Mouse (Mus musculus) brain, embryonic 14.5 days (tissue): ENCODE measurements around the gene Xaf1.

Experiments
- CTCF ChIP-seq: fragments of 200-500 bp; IDR thresholded peaks from 2 replicates; pipeline ENCODE4 v1.5.1; 2012; ENCODE audit warnings: inconsistent platforms, mild to moderate bottlenecking, moderate library complexity, borderline replicate concordance; ENCODE audit not compliant: insufficient read depth, insufficient read length; ENCODE audit errors: extremely low read depth
- POLR2A ChIP-seq: fragments of 200-500 bp; IDR thresholded peaks from 2 replicates; pipeline ENCODE4 v1.6.1; 2012; ENCODE audit warnings: mild to moderate bottlenecking, inconsistent platforms, borderline replicate concordance; ENCODE audit not compliant: poor library complexity, insufficient read depth, insufficient read length, severe bottlenecking; ENCODE audit errors: extremely low read depth

- TF ChIP-seq POLR2A, result no peak
- TF ChIP-seq CTCF, result no peak
These were observed 16.8 kb upstream of the Xaf1 start for GRCm38 (mm10) chr11:72284532-72285182.
